Mouse (Mus musculus) lung, postnatal 10 days (tissue): Measurements from ENCODE around the gene Ppp2r2d.

Source experiments
- DNase-seq: peaks from one replicate; pipeline ENCODE4 v3.0.0; 2021

The Ppp2r2d gene

GRCm38 (mm10) chr7:138863950-138864572 is 18.2 kb downstream of the Ppp2r2d start:
- no peak for DNase-seq

GRCm38 (mm10) chr7:138864776-138865175 is 18.9 kb downstream of the Ppp2r2d start:
- no peak for DNase-seq

GRCm38 (mm10) chr7:138867286-138867685 is 21.4 kb downstream of the Ppp2r2d start:
- DNase-seq: no peak

GRCm38 (mm10) chr7:138868316-138868715 is 22.4 kb downstream of the Ppp2r2d start:
- DNase-seq: no peak

GRCm38 (mm10) chr7:138872956-138873355 is 27.1 kb downstream of the Ppp2r2d start:
- DNase-seq: no peak

GRCm38 (mm10) chr7:138875031-138875430 is 29.2 kb downstream of the Ppp2r2d start:
- no peak for DNase-seq

GRCm38 (mm10) chr7:138883724-138884123 is 37.8 kb downstream of the Ppp2r2d start:
- DNase-seq: no peak

- no peak for DNase-seq
Observed at GRCm38 (mm10) chr7:138885365-138886289, 39.7 kb downstream of the Ppp2r2d start.

- no peak for DNase-seq
Observed at GRCm38 (mm10) chr7:138898122-138898521, 52.2 kb downstream of the Ppp2r2d start.

- DNase-seq: no peak
Observed at GRCm38 (mm10) chr7:138898743-138899142, 52.9 kb downstream of the Ppp2r2d start.

- no peak for DNase-seq
Observed at GRCm38 (mm10) chr7:138903886-138904435, 58.1 kb downstream of the Ppp2r2d start.

- peak; percentile 17 for DNase-seq
Observed at GRCm38 (mm10) chr7:138906441-138906840, 60.6 kb downstream of the Ppp2r2d start.

- peak; percentile 62 for DNase-seq
Observed at GRCm38 (mm10) chr7:138907043-138907442, 61.2 kb downstream of the Ppp2r2d start.

- no peak for DNase-seq
Observed at GRCm38 (mm10) chr7:138907976-138908375, 62.1 kb downstream of the Ppp2r2d start.

- no peak for DNase-seq
Observed at GRCm38 (mm10) chr7:138908768-138909276, 62.9 kb downstream of the Ppp2r2d start.

- DNase-seq: peak; percentile 90
Observed at GRCm38 (mm10) chr7:138909277-138910192, 63.7 kb downstream of the Ppp2r2d start, which contains the start of gene Bnip3. TSS of gene Bnip3 (minus strand) at chr7:138909519.

GRCm38 (mm10) chr7:138910193-138910562 is 64.3 kb downstream of the Ppp2r2d start:
- DNase-seq: no peak

- no peak for DNase-seq
Observed at GRCm38 (mm10) chr7:138913616-138914015, 67.7 kb downstream of the Ppp2r2d start.

GRCm38 (mm10) chr7:138919156-138919944 is 73.5 kb downstream of the Ppp2r2d start:
- peak; percentile 90 for DNase-seq

- no peak for DNase-seq
Observed at GRCm38 (mm10) chr7:138921611-138922010, 75.7 kb downstream of the Ppp2r2d start.

- peak; percentile 55 for DNase-seq
Observed at GRCm38 (mm10) chr7:138923756-138924425, 78.0 kb downstream of the Ppp2r2d start.
